Mouse (Mus musculus): Measurements from ENCODE around the gene Gpank1. TPM values are rescaled to one million over a fixed set of nuclear protein-coding genes. Genes with fewer than 3 reads are reported as not detected.

Gene Gpank1
- polyA plus RNA-seq, 1 experiment, result 29.1 TPM

DNA sequence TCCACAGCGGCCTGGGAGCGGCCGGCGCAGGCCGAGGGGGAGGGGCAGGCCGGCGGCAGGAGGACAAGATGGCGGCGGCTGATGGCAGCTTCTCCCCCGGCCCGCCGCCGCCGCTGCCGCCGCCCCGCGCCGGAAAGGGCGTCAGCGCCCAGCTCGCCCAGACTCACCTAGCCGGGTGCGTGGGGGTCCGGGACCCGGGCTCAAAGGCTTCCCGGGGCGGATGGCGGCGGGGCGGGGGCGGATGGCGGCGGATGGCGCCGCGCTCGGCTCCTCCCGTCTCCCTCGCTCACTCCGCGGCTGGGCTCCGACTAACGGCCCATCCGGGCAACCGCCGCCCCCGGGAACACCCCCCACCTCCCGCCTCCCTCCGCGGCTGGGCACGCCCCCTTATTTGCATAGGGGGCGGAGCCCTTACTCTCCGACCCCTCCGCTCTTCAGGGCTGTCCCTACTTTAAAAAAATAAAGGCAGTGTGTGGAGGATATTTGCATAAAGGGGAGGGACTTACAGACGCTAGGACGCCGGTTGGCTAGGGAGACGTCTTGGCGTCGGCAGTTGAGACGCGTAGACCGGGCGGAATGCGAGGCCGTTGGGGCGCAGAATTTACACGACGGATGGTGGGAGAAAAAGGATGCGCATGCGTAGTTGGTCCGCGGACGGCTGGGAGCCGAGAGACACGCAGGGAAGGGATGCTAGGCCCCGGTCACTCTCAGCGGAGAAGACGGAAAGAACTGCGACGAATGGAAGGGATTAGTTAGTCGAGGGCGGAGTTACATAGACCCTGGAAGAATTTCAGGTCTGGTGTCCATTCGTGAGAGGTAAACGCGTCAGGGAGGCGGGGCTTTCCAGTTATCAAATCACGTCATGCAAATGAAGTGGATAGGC is 43.6 kb downstream of the Gpank1 start, which contains the start of gene Prrc2a:
Gene Prrc2a (minus strand): TSS at position 330 of the 883 bp plus-strand sequence.
- H3K4me1 ChIP-seq (ENCODE audit: control insufficient read depth, insufficient read depth, low read length), result peaks cover 18% of the 10 kb centered on the region
- H3K27ac ChIP-seq (ENCODE audit: insufficient read depth, low read depth, low read length), result peak within 1 kb of the TSS; percentile 87
- H3K4me3 ChIP-seq (ENCODE audit: insufficient read depth, low read length), result peak within 1 kb of the TSS; percentile 77
- TF ChIP-seq CTCF (IDR thresholded peaks at IDR 0.05; ENCODE audit: low read depth, low read length) (no peak), POLR2A (IDR thresholded peaks at IDR 0.05; ENCODE audit: borderline replicate concordance, low read depth, low read length) (0 out of 2 replicates have a peak, but pooled peaks have one; percentile 57)

GRCm38 (mm10) chr17:35165451-35166155 is 44.3 kb downstream of the Gpank1 start:
- Histone ChIP-seq H3K27ac (ENCODE audit: insufficient read depth, low read depth, low read length) (peak overlapping the region; percentile 76), H3K4me1 (ENCODE audit: control insufficient read depth, insufficient read depth, low read length) (peaks cover 18% of the 10 kb centered on the region), H3K4me3 (ENCODE audit: insufficient read depth, low read length) (peak overlapping the region; percentile 67)
- no peak for TF ChIP-seq POLR2A (IDR thresholded peaks at IDR 0.05; ENCODE audit: borderline replicate concordance, low read depth, low read length)
- TF ChIP-seq CTCF (IDR thresholded peaks at IDR 0.05; ENCODE audit: low read depth, low read length), result no peak

DNA sequence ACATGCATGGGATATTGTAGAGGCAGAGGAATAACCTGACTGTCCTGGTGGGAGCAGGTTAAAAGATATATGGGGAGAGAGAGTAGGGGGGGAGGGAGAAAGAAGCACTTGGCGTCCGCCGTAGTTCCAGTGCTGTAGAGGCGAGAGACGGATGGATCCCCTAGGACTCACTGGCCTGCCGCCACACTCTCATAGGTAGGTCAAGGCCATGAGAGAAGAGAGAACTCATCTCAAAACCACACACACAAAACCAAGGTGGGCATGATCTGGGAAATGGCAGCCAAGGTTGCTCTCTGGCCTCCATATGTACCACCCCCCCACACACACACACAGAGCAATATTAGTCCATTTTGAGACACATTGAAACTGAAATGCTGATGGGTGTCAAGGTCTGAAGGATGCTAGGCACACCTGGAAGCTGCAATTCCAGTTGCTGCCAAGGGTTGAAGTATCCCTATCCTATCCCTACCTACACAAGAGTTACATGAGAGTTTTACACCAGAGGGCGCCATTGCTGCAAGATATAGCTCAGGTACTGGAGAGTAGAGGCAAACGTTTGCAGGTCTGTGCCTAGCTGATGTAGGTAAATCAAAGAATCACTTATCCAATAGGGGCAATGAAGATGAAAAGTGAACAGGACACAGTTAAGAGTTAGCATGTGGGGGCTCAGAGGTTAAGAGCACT is 45.2 kb downstream of the Gpank1 start:
- TF ChIP-seq POLR2A (IDR thresholded peaks at IDR 0.05; ENCODE audit: borderline replicate concordance, low read depth, low read length) (no peak), CTCF (IDR thresholded peaks at IDR 0.05; ENCODE audit: low read depth, low read length) (no peak)
- Histone ChIP-seq H3K4me1 (ENCODE audit: control insufficient read depth, insufficient read depth, low read length) (peaks cover 26% of the 10 kb centered on the region), H3K27ac (ENCODE audit: insufficient read depth, low read depth, low read length) (no peak overlapping the region), H3K4me3 (ENCODE audit: insufficient read depth, low read length) (no peak overlapping the region)

DNA sequence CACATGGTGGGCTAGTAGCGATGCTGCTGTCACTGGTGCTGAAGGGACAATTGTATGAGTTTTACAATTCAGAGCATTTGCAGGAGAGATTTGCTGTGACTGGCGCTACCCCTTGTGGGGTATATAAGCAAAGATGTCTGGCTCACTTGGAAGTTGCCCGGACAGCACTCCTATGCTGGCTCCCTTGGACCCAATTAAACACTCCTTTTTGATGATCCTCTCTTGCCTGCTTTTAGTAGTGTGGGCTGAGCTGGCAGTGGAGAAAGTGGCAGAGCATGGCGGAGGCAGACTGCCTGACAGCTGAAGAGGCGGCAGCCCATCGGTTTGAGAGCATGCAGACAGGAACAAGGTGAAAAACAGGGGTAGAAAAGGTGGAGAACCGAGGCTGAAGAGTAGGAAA is 46.5 kb downstream of the Gpank1 start:
- H3K4me1 ChIP-seq (ENCODE audit: control insufficient read depth, insufficient read depth, low read length), result peaks cover 29% of the 10 kb centered on the region
- H3K4me3 ChIP-seq (ENCODE audit: insufficient read depth, low read length), result no peak overlapping the region
- TF ChIP-seq CTCF (IDR thresholded peaks at IDR 0.05; ENCODE audit: low read depth, low read length), result no peak
- TF ChIP-seq POLR2A (IDR thresholded peaks at IDR 0.05; ENCODE audit: borderline replicate concordance, low read depth, low read length), result no peak
- H3K27ac ChIP-seq (ENCODE audit: insufficient read depth, low read depth, low read length), result no peak overlapping the region

DNA sequence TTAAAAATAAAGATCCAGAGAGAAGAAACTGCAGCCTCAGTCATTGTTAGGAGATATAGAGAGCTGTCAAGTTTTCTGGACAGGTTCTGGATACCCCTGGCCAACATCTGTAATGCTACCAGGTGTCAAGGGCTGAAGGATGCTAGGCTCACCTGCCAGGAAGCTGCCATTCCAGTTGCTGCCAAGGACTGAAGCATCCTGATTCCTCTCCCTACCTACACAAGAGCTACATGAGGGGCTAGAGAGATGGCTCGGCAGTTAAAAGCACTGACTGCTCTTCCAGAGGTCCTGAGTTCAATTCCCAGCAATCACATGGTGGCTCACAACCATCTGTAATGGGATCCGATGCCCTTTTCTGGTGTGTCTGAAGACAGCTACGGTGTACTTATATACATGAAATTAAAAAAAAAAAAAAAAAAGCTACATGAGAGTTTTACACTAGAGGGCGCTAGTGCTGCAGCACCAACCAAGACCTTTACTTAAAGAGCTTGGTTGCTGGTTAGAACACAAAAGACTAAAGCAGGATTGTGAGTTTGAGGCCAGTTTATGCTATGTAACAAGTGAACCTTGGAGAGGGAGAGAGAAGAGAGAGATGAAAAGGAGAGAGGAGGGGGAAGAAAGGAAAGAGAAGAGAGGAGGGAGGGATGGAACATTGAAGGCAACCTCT is 47.4 kb downstream of the Gpank1 start:
- TF ChIP-seq CTCF (IDR thresholded peaks at IDR 0.05; ENCODE audit: low read depth, low read length), result no peak
- TF ChIP-seq POLR2A (IDR thresholded peaks at IDR 0.05; ENCODE audit: borderline replicate concordance, low read depth, low read length), result no peak
- no peak overlapping the region for H3K27ac ChIP-seq (ENCODE audit: insufficient read depth, low read depth, low read length)
- H3K4me3 ChIP-seq (ENCODE audit: insufficient read depth, low read length), result no peak overlapping the region
- peaks cover 35% of the 10 kb centered on the region for H3K4me1 ChIP-seq (ENCODE audit: control insufficient read depth, insufficient read depth, low read length)

- peaks cover 41% of the 10 kb centered on the region for H3K4me1 ChIP-seq (ENCODE audit: control insufficient read depth, insufficient read depth, low read length)
- TF ChIP-seq CTCF (IDR thresholded peaks at IDR 0.05; ENCODE audit: low read depth, low read length) (peak; percentile 17; the same call in 1 of the 2 replicates), POLR2A (IDR thresholded peaks at IDR 0.05; ENCODE audit: borderline replicate concordance, low read depth, low read length) (no peak)
- H3K27ac ChIP-seq (ENCODE audit: insufficient read depth, low read depth, low read length), result peak overlapping the region; percentile 96
- peak overlapping the region; percentile 78 for H3K4me3 ChIP-seq (ENCODE audit: insufficient read depth, low read length)
Measured at GRCm38 (mm10) chr17:35172445-35173234, 51.4 kb downstream of the Gpank1 start.

- TF ChIP-seq POLR2A (IDR thresholded peaks at IDR 0.05; ENCODE audit: borderline replicate concordance, low read depth, low read length), result no peak
- TF ChIP-seq CTCF (IDR thresholded peaks at IDR 0.05; ENCODE audit: low read depth, low read length), result no peak
- Histone ChIP-seq H3K27ac (ENCODE audit: insufficient read depth, low read depth, low read length) (peak overlapping the region; percentile 88), H3K4me3 (ENCODE audit: insufficient read depth, low read length) (no peak overlapping the region), H3K4me1 (ENCODE audit: control insufficient read depth, insufficient read depth, low read length) (peaks cover 41% of the 10 kb centered on the region)
Measured at GRCm38 (mm10) chr17:35173329-35173728, 52.1 kb downstream of the Gpank1 start.

Other genes starting within 250 kb of the Gpank1 start
- 4.0 and 4.6 TPM in 2 replicates for gene Zbtb12, start 242.0 kb upstream of the Gpank1 start, polyA plus RNA-seq (2012; ENCODE audit: insufficient read depth, insufficient read length, missing spikeins)
- gene Gm20547, start 239.4 kb upstream of the Gpank1 start, polyA plus RNA-seq (2012; ENCODE audit: insufficient read depth, insufficient read length, missing spikeins), result 0.27 TPM in 1 of 2 replicates, not detected in the other
- not detected in 2 replicates for gene C2, start 223.2 kb upstream of the Gpank1 start, polyA plus RNA-seq (2012; ENCODE audit: insufficient read depth, insufficient read length, missing spikeins)
- 145 and 150 TPM in 2 replicates for gene Ehmt2, start 223.0 kb upstream of the Gpank1 start, polyA plus RNA-seq (2012; ENCODE audit: insufficient read depth, insufficient read length, missing spikeins)
- gene Slc44a4, start 207.0 kb upstream of the Gpank1 start, polyA plus RNA-seq (2012; ENCODE audit: insufficient read depth, insufficient read length, missing spikeins), result not detected in 2 replicates
- gene Neu1, start 190.2 kb upstream of the Gpank1 start, polyA plus RNA-seq (2012; ENCODE audit: insufficient read depth, insufficient read length, missing spikeins), result 73.6 and 73.9 TPM in 2 replicates
- 1.2 and 1.5 TPM in 2 replicates for gene Hspa1b, start 162.2 kb upstream of the Gpank1 start, polyA plus RNA-seq (2012; ENCODE audit: insufficient read depth, insufficient read length, missing spikeins)
- gene Gm20481, start 151.5 kb upstream of the Gpank1 start, polyA plus RNA-seq (2012; ENCODE audit: insufficient read depth, insufficient read length, missing spikeins), result not detected in 2 replicates
- gene Hspa1a, start 149.3 kb upstream of the Gpank1 start, polyA plus RNA-seq (2012; ENCODE audit: insufficient read depth, insufficient read length, missing spikeins), result 1.3 TPM in 2 replicates
- gene Hspa1l, start 148.8 kb upstream of the Gpank1 start, polyA plus RNA-seq (2012; ENCODE audit: insufficient read depth, insufficient read length, missing spikeins), result not detected in 2 replicates
- 37.1 and 44.0 TPM in 2 replicates for gene Lsm2, start 139.6 kb upstream of the Gpank1 start, polyA plus RNA-seq (2012; ENCODE audit: insufficient read depth, insufficient read length, missing spikeins)
- 28.4 and 35.2 TPM in 2 replicates for gene Vars, start 120.5 kb upstream of the Gpank1 start, polyA plus RNA-seq (2012; ENCODE audit: insufficient read depth, insufficient read length, missing spikeins)
- 0.31 and 0.34 TPM in 2 replicates for gene Vwa7, start 104.9 kb upstream of the Gpank1 start, polyA plus RNA-seq (2012; ENCODE audit: insufficient read depth, insufficient read length, missing spikeins)
- gene Sapcd1, start 93.4 kb upstream of the Gpank1 start, polyA plus RNA-seq (2012; ENCODE audit: insufficient read depth, insufficient read length, missing spikeins), result not detected in 2 replicates
- gene Msh5, start 74.7 kb upstream of the Gpank1 start, polyA plus RNA-seq (2012; ENCODE audit: insufficient read depth, insufficient read length, missing spikeins), result 2.4 and 3.2 TPM in 2 replicates
- 357 and 381 TPM in 2 replicates for gene Clic1, start 71.5 kb upstream of the Gpank1 start, polyA plus RNA-seq (2012; ENCODE audit: insufficient read depth, insufficient read length, missing spikeins)
- gene Ddah2, start 62.4 kb upstream of the Gpank1 start, polyA plus RNA-seq (2012; ENCODE audit: insufficient read depth, insufficient read length, missing spikeins), result 9.0 and 10.9 TPM in 2 replicates
- gene Ly6g6c, start 56.1 kb upstream of the Gpank1 start, polyA plus RNA-seq (2012; ENCODE audit: insufficient read depth, insufficient read length, missing spikeins), result not detected in 2 replicates
- gene Mpig6b, start 55.3 kb upstream of the Gpank1 start, polyA plus RNA-seq (2012; ENCODE audit: insufficient read depth, insufficient read length, missing spikeins), result not detected in 2 replicates
- not detected in 2 replicates for gene Ly6g6e, start 44.6 kb upstream of the Gpank1 start, polyA plus RNA-seq (2012; ENCODE audit: insufficient read depth, insufficient read length, missing spikeins)
- 1.0 TPM in 1 of 2 replicates, not detected in the other for gene Ly6g6d, start 43.4 kb upstream of the Gpank1 start, polyA plus RNA-seq (2012; ENCODE audit: insufficient read depth, insufficient read length, missing spikeins)
- not detected in 2 replicates for gene Ly6g6f, start 35.8 kb upstream of the Gpank1 start, polyA plus RNA-seq (2012; ENCODE audit: insufficient read depth, insufficient read length, missing spikeins)
- 39.8 and 40.7 TPM in 2 replicates for gene Abhd16a, start 32.2 kb upstream of the Gpank1 start, polyA plus RNA-seq (2012; ENCODE audit: insufficient read depth, insufficient read length, missing spikeins)
- not detected in 2 replicates for gene Ly6g5c, start 13.2 kb upstream of the Gpank1 start, polyA plus RNA-seq (2012; ENCODE audit: insufficient read depth, insufficient read length, missing spikeins)
- 0.54 and 0.92 TPM in 2 replicates for gene Ly6g5b, start 6.0 kb upstream of the Gpank1 start, polyA plus RNA-seq (2012; ENCODE audit: insufficient read depth, insufficient read length, missing spikeins)
- 136 and 143 TPM in 2 replicates for gene Csnk2b, start 598 bp downstream of the Gpank1 start, polyA plus RNA-seq (2012; ENCODE audit: insufficient read depth, insufficient read length, missing spikeins)
- 29.2 and 30.4 TPM in 2 replicates for gene D17H6S53E, start 4.9 kb downstream of the Gpank1 start, polyA plus RNA-seq (2012; ENCODE audit: insufficient read depth, insufficient read length, missing spikeins)
- gene Apom, start 10.6 kb downstream of the Gpank1 start, polyA plus RNA-seq (2012; ENCODE audit: insufficient read depth, insufficient read length, missing spikeins), result not detected in 2 replicates
- 151 and 166 TPM in 2 replicates for gene Bag6, start 13.7 kb downstream of the Gpank1 start, polyA plus RNA-seq (2012; ENCODE audit: insufficient read depth, insufficient read length, missing spikeins)
- gene Prrc2a, start 43.4 kb downstream of the Gpank1 start, polyA plus RNA-seq (2012; ENCODE audit: insufficient read depth, insufficient read length, missing spikeins), result 136 and 162 TPM in 2 replicates
- gene Aif1, start 54.6 kb downstream of the Gpank1 start, polyA plus RNA-seq (2012; ENCODE audit: insufficient read depth, insufficient read length, missing spikeins), result 420 and 469 TPM in 2 replicates
- gene Lst1, start 67.0 kb downstream of the Gpank1 start, polyA plus RNA-seq (2012; ENCODE audit: insufficient read depth, insufficient read length, missing spikeins), result 811 and 856 TPM in 2 replicates
- not detected in 2 replicates for gene Ltb, start 73.0 kb downstream of the Gpank1 start, polyA plus RNA-seq (2012; ENCODE audit: insufficient read depth, insufficient read length, missing spikeins)
- 11.9 and 12.8 TPM in 2 replicates for gene Tnf, start 80.6 kb downstream of the Gpank1 start, polyA plus RNA-seq (2012; ENCODE audit: insufficient read depth, insufficient read length, missing spikeins)
- gene Lta, start 83.9 kb downstream of the Gpank1 start, polyA plus RNA-seq (2012; ENCODE audit: insufficient read depth, insufficient read length, missing spikeins), result not detected in 2 replicates
- gene Gm16181, start 99.4 kb downstream of the Gpank1 start, polyA plus RNA-seq (2012; ENCODE audit: insufficient read depth, insufficient read length, missing spikeins), result not detected in 2 replicates
- gene Atp6v1g2, start 112.2 kb downstream of the Gpank1 start, polyA plus RNA-seq (2012; ENCODE audit: insufficient read depth, insufficient read length, missing spikeins), result 11.2 and 15.1 TPM in 2 replicates
- 15.5 and 15.7 TPM in 2 replicates for gene Nfkbil1, start 114.3 kb downstream of the Gpank1 start, polyA plus RNA-seq (2012; ENCODE audit: insufficient read depth, insufficient read length, missing spikeins)
- 164 and 169 TPM in 2 replicates for gene Ddx39b, start 120.3 kb downstream of the Gpank1 start, polyA plus RNA-seq (2012; ENCODE audit: insufficient read depth, insufficient read length, missing spikeins)
- gene H2-D1, start 141.3 kb downstream of the Gpank1 start, polyA plus RNA-seq (2012; ENCODE audit: insufficient read depth, insufficient read length, missing spikeins), result 2,808 and 2,856 TPM in 2 replicates
- gene H2-Q1, start 198.9 kb downstream of the Gpank1 start, polyA plus RNA-seq (2012; ENCODE audit: insufficient read depth, insufficient read length, missing spikeins), result 0.63 and 0.80 TPM in 2 replicates
- 0.91 and 1.2 TPM in 2 replicates for gene H2-Q2, start 220.8 kb downstream of the Gpank1 start, polyA plus RNA-seq (2012; ENCODE audit: insufficient read depth, insufficient read length, missing spikeins)